Mouse (Mus musculus): ENCODE results near the gene Setd1b. TPM values are rescaled to one million over a fixed set of nuclear protein-coding genes. Genes with fewer than 3 reads are reported as not detected.
"Not testable (repeated sequence)": the region's sequence is repeated elsewhere in the genome, so short reads cannot be mapped to it uniquely, and the experiment has no call there.

Gene Setd1b
- total RNA-seq, 2 experiments from 2014 or later = 36.8 to 37.2 TPM

DNA sequence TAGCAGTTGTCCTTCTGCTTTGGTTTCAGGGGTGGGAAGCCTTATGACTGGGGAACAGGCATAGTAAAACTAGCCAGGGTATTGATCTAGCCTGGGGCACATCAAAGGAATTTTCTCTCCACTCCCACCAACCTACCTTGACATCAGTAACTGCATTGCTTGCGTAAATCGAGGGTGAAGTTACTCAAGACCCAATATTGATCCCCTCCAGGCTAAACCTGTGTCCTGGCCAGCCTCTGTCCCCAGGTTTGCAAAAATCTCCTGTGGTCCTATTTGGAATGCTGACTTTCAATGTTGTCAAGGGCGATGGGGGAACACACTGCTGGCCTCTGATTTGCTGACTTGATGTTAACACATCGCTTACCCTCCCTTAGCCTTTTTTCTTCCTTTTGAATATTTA is 54.8 kb downstream of the Setd1b start:
- no peak for DNase-seq (ENCODE audit: low spot score in 2 of 2)

DNA sequence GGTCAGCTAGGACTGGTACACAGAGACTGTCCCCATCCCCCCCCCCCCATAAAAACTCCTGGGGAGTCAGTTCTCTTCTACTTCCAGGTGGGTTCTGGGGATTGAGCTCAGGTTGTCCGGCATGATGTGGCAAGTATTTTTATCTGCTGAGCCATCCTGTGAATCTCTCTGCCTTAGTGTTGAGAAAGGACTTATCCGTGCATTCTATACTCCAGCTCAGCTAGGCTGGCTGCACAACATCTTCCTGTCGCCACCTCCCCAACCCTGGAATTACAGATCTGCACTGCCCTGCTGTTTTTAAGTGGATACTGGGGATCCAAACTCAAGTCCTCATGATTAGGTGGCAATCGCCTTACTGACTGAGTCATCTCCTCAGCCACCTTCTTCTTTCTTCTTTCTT is 56.5 kb downstream of the Setd1b start:
- no peak for DNase-seq (ENCODE audit: low spot score in 2 of 2)

GRCm38 (mm10) chr5:123200816-123201522 is 59.0 kb downstream of the Setd1b start:
- not testable (repeated sequence) for DNase-seq (ENCODE audit: low spot score in 2 of 2)

DNA sequence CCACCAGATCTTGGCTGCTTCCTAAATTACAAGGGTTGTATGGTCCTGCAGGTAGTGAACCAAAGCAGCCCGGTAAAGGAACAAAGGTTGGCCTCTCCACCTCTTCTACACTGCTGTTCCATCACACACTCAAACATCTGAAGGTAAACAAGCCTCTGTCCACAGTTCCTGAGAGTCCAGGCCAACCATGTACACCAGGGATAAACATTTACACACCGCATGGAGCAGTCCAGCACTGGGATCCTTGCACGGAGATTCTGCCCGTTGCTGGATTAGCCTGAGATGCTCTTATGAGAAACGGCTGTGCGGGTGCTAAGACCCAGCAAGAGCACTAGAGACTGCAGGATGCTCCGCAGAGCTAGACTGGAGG is 59.5 kb downstream of the Setd1b start:
- no peak for DNase-seq (ENCODE audit: low spot score in 2 of 2)

DNA sequence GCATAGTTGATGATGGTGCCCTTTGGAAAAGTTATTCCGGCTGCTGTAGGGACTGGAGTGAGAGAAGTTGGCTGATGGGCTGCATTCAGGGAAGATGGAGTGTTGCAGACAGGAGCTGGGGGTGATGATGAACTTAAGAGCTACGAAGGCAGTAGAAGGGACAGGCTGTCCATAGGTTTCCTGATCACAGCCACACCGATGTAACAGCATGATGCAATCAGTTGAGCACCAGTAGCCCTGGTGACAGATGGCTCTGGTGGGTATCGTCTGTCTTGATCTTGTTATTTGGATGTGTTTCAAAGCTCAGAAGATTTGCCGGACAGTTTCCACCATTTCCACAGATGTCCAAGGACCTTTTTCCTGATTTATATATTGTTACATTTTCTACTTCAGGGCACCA is 60.0 kb downstream of the Setd1b start:
- DNase-seq (ENCODE audit: low spot score in 2 of 2) = no peak

- DNase-seq (ENCODE audit: low spot score in 2 of 2) = not testable (repeated sequence)
These were observed 60.8 kb downstream of the Setd1b start for GRCm38 (mm10) chr5:123202771-123203170.

- not testable (repeated sequence) for DNase-seq (ENCODE audit: low spot score in 2 of 2)
These were observed 61.6 kb downstream of the Setd1b start for GRCm38 (mm10) chr5:123203591-123203990.

Other genes with a start within 250 kb of the Setd1b start
- 10 to 100 TPM; 32.9 to 33.7 TPM for gene Kdm2b, start 152.4 kb upstream of the Setd1b start, total RNA-seq (2021)
- 10 to 100 TPM; 12.6 to 14.1 TPM for gene Orai1, start 127.1 kb upstream of the Setd1b start, total RNA-seq (2021)
- not detected for gene Morn3, start 95.2 kb upstream of the Setd1b start, total RNA-seq (2021)
- gene Tmem120b, start 73.8 kb upstream of the Setd1b start, total RNA-seq (2021) = 10 to 100 TPM; 11.4 to 12.2 TPM
- gene Rhof, start 9.5 kb upstream of the Setd1b start, total RNA-seq (2021) = 1 to 10 TPM; 1.8 TPM
- 10 to 100 TPM; 36.0 to 36.5 TPM for gene Psmd9, start 27.2 kb downstream of the Setd1b start, total RNA-seq (2021)
- gene Hpd, start 40.5 kb downstream of the Setd1b start, total RNA-seq (2021) = 10 to 100 TPM in 1 of 2 experiments, 1 to 10 TPM in 1; 2.2 to 48.2 TPM
- 1 to 10 TPM in 1 of 2 experiments, under 1 TPM in 1; 0.68 to 1.0 TPM for gene Wdr66, start 109.9 kb downstream of the Setd1b start, total RNA-seq (2021)
- gene Bcl7a, start 201.6 kb downstream of the Setd1b start, total RNA-seq (2021) = 10 to 100 TPM; 21.8 to 29.2 TPM